Mouse (Mus musculus): ENCODE results near the gene Foxd3. TPM values are rescaled to one million over a fixed set of nuclear protein-coding genes. Genes with fewer than 3 reads are reported as not detected.

Gene Foxd3
- polyA plus RNA-seq, 1 experiment from 2014 or later: 0.85 TPM

DNA sequence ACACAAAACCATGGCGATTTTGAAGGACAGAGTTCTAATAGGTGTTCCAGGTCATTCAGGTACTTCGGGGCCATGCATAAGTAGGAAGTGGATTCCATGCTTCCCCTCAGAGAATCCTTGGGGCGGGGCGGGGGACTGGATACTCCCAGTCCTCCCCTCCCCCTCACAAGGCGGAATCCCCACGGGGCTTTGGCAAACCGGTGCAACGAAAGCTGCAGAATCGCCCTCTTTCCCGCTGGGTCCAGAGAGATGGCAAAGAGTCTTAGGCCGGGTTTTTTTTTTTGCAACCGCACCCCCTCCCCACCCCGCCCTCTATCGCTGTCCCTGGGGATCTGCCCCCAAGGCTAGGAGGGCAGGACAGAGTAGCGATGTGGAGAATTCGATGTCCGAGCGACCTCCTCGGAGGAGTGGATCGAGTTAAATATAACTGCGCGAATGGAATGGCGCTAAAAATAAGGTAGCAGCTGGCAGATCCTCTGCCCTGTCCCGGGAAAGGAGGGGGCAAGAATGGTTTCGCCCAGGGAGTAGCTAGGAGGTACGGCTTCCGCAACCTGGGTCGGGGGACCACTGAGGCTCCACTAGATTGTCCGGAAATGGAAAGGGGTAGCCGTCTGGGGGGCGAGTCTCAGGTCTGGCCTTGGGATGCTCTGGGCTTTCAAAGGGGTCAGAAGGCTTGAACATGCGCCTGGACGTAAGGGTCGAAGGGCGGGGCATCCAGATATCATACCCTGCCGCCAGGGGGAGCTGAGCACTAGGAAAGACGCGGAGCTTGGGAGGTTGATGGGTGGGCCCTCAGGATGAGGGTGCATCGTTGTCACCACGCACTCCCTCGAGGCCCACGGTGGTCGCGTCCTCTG lies 5.8 kb upstream of the Foxd3 start:
- Histone ChIP-seq H3K36me3 (no peaks in the 10 kb centered on the region), H3K9me3 (no peaks in the 10 kb centered on the region), H3K4me1 (replicated peaks) (peaks cover 7% of the 10 kb centered on the region; the same call in 1 of the 2 replicates), H3K9ac (replicated peaks) (no peak overlapping the region), H3K4me2 (peak overlapping the region; percentile 44; the same call in 1 of the 2 replicates), H3K27ac (no peak overlapping the region), H3K27me3 (peaks cover 95% of the 10 kb centered on the region), H3K4me3 (replicated peaks) (peak overlapping the region; percentile 24)
- no peak for ATAC-seq (ENCODE audit: insufficient number of reproducible peaks, insufficient read depth, low FRiP score, low TSS enrichment, low read depth)
- 3% methylated on average over 44 of the region's 44 CpGs for WGBS

DNA sequence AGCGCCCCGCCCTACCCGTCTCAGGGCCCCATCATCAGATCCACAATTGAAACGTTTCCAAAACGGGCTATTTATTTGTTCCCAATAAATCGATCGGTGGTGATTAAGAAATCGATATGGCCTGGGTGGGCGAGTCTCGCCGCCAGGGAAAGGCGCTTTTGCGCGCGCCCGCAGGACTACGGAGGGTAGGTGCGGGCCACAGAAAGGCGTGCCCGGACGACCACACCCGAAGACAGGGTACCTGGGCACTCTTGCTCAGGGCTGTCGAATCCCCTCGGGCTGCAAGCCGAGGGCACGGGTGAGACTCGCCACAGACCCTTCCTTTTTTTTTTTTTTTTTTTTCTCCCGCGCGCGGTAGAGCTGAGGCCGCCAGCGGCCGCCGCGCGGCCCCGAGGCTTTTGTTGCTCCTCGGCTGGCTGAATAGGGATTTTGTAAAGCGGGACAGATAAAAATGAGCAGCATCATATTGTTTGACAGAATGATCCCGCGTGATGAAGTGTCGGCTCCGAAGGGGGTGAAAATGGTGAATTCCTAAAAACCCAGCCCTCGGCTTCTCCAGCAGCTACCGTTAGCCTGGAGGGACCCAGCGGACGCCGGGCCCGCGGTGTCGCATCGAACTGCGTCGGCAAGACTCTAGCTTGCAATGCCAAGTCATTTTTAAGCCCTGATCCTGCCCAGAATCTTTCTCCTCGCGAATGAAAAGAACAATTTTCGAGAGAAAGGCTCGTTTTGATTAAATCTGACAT lies 5.0 kb upstream of the Foxd3 start:
- H3K9ac ChIP-seq (replicated peaks): no peak overlapping the region
- H3K4me2 ChIP-seq: peak overlapping the region; percentile 44
- H3K9me3 ChIP-seq: no peaks in the 10 kb centered on the region
- 0 out of 2 replicates have a peak, but pooled peaks have one; percentile 43 for ATAC-seq (ENCODE audit: insufficient number of reproducible peaks, insufficient read depth, low FRiP score, low TSS enrichment, low read depth)
- no peaks in the 10 kb centered on the region for H3K36me3 ChIP-seq
- peaks cover 97% of the 10 kb centered on the region for H3K27me3 ChIP-seq
- no peak overlapping the region for H3K27ac ChIP-seq
- peak overlapping the region; percentile 24 for H3K4me3 ChIP-seq (replicated peaks)
- peaks cover 11% of the 10 kb centered on the region; the same call in 1 of the 2 replicates for H3K4me1 ChIP-seq (replicated peaks)
- WGBS: 2% methylated on average over 59 of the region's 59 CpGs

DNA sequence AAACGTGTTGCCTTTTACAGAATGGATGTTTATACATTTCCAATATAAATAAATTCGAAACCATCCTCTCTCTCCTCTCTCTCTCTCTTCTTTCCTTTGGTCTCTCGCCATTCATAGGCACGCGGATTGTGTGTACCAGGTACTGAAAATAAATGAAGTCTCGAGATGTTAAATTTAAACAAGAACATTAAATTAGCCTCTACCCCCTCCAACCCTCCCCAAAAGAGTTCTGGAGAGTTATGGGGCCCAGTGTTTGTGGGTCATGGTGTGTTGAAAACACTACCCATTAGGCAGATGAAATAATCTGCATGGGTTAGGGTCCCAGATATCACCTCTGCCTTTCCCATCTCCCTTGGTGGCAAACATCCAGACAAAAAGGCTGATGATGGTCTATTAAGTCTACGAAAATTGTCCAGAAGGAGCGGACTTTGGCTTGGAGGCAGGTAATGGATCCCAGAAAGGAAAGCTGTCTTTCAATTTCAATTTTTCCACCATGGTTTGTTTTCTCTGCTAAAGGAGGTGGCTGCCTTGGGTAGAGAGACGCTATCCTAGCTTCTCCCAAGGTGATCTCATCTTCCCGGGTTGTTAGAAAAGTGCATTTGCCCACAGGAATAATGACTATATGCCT lies 4.2 kb upstream of the Foxd3 start:
- H3K4me1 ChIP-seq (replicated peaks): peaks cover 19% of the 10 kb centered on the region
- peaks cover 97% of the 10 kb centered on the region for H3K27me3 ChIP-seq
- H3K4me2 ChIP-seq: no peak overlapping the region
- no peaks in the 10 kb centered on the region for H3K36me3 ChIP-seq
- no peak overlapping the region for H3K4me3 ChIP-seq (replicated peaks)
- WGBS: 14% methylated on average over 10 of the region's 10 CpGs
- H3K27ac ChIP-seq: no peak overlapping the region
- H3K9me3 ChIP-seq: no peaks in the 10 kb centered on the region
- H3K9ac ChIP-seq (replicated peaks): no peak overlapping the region
- no peak for ATAC-seq (ENCODE audit: insufficient number of reproducible peaks, insufficient read depth, low FRiP score, low TSS enrichment, low read depth)

DNA sequence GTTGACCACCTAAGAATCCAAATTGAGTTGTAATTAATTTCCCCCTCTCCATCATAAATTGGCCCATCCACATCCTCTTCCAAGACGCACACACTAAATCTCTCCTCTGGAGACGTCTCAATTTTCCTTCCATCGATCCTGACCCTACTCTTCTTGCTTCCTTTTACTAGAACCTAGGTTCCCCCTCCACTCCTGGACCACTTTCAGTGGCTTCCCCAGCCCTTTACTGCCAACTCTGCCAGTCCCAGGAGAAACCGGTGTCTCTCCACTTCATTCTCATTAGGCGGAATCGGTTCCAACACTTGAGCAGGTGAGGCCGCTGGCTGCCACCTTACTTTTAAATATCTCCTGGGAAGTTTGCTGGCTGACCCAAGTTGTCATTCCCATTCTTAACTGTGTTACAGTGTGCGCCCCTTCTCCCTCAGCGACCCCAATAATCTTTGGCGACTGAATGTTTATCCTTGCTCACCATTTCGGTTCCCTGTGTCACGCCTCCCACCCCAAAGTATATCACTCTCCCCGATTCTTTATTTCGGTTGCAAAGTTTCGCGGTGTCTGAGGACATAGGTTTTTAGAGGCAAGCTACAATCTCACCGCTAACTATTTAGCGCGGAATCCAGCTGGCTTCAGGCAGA lies 3.4 kb upstream of the Foxd3 start:
- H3K4me1 ChIP-seq (replicated peaks): peaks cover 27% of the 10 kb centered on the region
- H3K9ac ChIP-seq (replicated peaks): no peak overlapping the region
- 3% methylated on average over 19 of the region's 19 CpGs for WGBS
- no peaks in the 10 kb centered on the region for H3K9me3 ChIP-seq
- peaks cover 98% of the 10 kb centered on the region for H3K27me3 ChIP-seq
- no peak for ATAC-seq (ENCODE audit: insufficient number of reproducible peaks, insufficient read depth, low FRiP score, low TSS enrichment, low read depth)
- no peak overlapping the region for H3K27ac ChIP-seq
- H3K4me3 ChIP-seq (replicated peaks): no peak overlapping the region
- H3K36me3 ChIP-seq: no peaks in the 10 kb centered on the region
- no peak overlapping the region for H3K4me2 ChIP-seq

DNA sequence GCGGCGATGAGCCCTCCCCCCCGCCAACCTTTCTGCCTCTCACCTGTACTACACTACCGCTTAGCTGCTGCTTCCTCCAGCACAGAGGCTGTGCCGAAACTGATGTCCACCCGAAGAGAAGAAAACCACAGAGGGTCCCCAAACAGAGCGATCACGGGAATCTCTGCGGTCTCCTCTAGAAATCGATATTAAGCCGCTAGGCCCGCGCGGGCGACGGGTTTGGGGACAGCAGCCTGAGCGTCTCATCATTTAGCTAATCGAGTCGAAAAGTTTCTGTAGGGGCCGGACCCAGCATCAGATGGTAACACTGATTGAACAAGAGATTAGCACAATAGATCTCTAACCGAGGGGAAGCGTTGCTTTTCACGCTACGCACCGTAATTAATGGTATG lies 2.9 kb upstream of the Foxd3 start:
- Histone ChIP-seq H3K36me3 (no peaks in the 10 kb centered on the region), H3K9ac (replicated peaks) (no peak overlapping the region), H3K27me3 (peaks cover 98% of the 10 kb centered on the region), H3K4me2 (no peak overlapping the region), H3K4me1 (replicated peaks) (peaks cover 30% of the 10 kb centered on the region), H3K9me3 (no peaks in the 10 kb centered on the region), H3K27ac (no peak overlapping the region), H3K4me3 (replicated peaks) (no peak overlapping the region)
- 2% methylated on average over 25 of the region's 25 CpGs for WGBS
- no peak for ATAC-seq (ENCODE audit: insufficient number of reproducible peaks, insufficient read depth, low FRiP score, low TSS enrichment, low read depth)

DNA sequence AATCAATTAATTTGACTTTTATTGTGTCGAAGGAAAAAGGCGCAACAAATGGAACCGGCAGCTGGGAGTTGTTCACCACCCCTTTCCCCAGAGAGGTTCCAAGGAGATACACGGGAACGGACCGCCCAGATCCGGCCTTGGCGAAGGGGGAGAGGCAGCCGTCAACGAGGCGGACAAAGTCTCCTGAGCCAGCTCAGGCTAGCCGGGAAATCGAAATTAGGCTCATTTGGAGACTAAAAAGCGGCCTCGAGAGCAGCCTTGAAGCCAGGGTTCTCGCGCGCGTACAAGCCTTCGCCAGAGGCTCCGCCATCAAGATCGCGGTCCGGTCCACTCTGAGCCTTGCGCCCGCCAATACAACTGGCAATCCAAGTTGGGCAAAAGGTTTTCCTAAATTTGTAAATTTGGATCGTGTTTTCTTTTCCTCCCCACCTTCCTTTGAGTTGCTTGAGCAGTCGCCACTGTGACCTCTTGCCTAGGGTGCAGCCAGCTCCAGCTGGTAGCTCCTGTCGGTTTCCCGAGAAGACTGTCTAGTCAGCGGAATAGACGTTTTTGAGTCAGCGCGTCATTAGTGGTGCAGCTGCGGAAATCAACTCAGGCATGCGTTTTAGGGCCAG lies 2.4 kb upstream of the Foxd3 start:
- Histone ChIP-seq H3K4me3 (replicated peaks) (no peak overlapping the region), H3K27me3 (peaks cover 94% of the 10 kb centered on the region), H3K27ac (no peak overlapping the region), H3K9ac (replicated peaks) (no peak overlapping the region), H3K36me3 (no peaks in the 10 kb centered on the region), H3K4me2 (no peak overlapping the region), H3K4me1 (replicated peaks) (peaks cover 30% of the 10 kb centered on the region), H3K9me3 (no peaks in the 10 kb centered on the region)
- no peak for ATAC-seq (ENCODE audit: insufficient number of reproducible peaks, insufficient read depth, low FRiP score, low TSS enrichment, low read depth)
- under 1% methylated on average over 36 of the region's 36 CpGs for WGBS

DNA sequence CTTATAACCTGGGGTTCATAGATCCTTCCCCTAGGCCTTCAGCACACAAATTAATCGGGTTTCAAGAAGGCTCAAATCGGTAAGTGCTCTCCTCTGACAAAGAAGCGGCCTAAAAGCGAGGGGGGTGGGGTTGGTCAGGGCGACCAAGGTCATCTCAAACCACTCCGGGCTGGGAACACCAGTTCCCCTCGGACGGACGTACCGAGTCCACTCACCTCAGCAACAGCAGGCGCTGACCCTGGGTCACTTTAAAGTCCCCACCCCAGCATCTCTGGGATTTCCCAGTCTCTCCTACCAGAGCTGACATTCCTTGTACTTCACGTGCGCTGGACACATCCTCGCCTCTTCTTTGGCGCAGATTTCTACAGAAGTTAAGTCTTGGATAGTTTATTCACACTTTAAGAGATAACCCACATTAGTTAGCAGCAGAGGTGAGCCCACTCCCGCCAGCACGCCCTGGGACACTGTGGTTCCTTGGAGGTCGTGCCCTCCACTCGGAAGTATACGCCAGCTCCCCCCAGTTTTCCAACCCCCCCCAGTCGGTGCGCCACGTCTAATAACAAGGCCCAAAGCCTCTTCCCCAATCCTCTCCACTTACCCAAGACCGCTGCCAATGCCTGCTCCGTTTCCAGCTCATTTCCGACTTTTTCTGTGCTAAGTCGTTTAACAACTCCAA lies 1.3 kb upstream of the Foxd3 start:
- Histone ChIP-seq H3K4me3 (replicated peaks) (no peak overlapping the region), H3K9me3 (no peaks in the 10 kb centered on the region), H3K27me3 (peaks cover 92% of the 10 kb centered on the region), H3K4me2 (no peak overlapping the region), H3K27ac (no peak overlapping the region), H3K36me3 (no peaks in the 10 kb centered on the region), H3K4me1 (replicated peaks) (peaks cover 30% of the 10 kb centered on the region), H3K9ac (replicated peaks) (no peak overlapping the region)
- no peak for ATAC-seq (ENCODE audit: insufficient number of reproducible peaks, insufficient read depth, low FRiP score, low TSS enrichment, low read depth)
- WGBS: under 1% methylated on average over 27 of the region's 27 CpGs

DNA sequence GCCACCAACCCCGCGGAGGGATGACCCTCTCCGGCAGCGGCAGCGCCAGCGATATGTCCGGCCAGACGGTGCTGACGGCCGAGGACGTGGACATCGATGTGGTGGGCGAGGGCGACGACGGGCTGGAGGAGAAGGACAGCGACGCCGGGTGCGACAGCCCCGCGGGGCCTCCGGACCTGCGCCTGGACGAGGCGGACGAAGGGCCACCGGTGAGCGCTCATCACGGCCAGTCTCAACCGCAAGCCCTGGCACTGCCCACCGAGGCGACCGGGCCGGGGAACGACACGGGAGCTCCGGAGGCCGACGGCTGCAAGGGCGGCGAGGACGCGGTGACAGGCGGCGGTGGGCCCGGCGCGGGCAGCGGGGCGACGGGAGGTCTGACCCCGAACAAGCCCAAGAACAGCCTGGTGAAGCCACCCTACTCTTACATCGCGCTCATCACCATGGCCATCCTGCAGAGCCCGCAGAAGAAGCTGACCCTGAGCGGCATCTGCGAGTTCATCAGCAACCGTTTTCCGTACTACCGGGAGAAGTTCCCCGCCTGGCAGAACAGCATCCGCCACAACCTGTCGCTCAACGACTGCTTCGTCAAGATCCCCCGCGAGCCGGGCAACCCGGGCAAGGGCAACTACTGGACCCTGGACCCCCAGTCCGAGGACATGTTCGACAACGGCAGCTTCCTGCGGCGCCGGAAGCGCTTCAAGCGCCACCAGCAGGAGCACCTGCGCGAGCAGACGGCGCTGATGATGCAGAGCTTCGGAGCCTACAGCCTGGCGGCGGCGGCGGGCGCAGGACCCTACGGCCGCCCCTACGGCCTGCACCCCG lies 718 bp downstream of the Foxd3 start:
- WGBS: under 1% methylated on average over 92 of the region's 92 CpGs
- H3K4me2 ChIP-seq: peak overlapping the region; percentile 51
- no peak for ATAC-seq (ENCODE audit: insufficient number of reproducible peaks, insufficient read depth, low FRiP score, low TSS enrichment, low read depth)
- H3K9ac ChIP-seq (replicated peaks): 0 out of 2 replicates have a peak overlapping the region, but pooled peaks have one; percentile 27
- peaks cover 32% of the 10 kb centered on the region for H3K4me1 ChIP-seq (replicated peaks)
- H3K4me3 ChIP-seq (replicated peaks): peak overlapping the region; percentile 38
- no peaks in the 10 kb centered on the region for H3K36me3 ChIP-seq
- H3K27ac ChIP-seq: no peak overlapping the region
- peaks cover 93% of the 10 kb centered on the region for H3K27me3 ChIP-seq
- no peaks in the 10 kb centered on the region for H3K9me3 ChIP-seq

DNA sequence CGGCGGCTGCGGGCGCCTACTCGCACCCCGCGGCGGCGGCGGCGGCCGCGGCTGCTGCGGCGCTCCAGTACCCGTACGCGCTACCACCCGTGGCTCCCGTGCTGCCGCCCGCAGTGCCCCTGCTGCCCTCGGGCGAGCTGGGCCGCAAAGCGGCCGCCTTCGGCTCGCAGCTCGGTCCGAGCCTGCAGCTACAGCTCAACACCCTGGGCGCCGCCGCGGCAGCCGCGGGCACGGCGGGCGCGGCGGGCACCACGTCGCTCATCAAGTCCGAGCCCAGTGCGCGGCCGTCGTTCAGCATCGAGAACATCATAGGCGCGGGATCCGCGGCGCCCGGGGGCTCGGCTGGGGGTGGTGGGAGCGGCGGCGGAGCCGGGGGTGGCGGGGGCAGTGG lies 1.3 kb downstream of the Foxd3 start:
- Histone ChIP-seq H3K4me2 (peak overlapping the region; percentile 51), H3K27ac (no peak overlapping the region), H3K9ac (replicated peaks) (0 out of 2 replicates have a peak overlapping the region, but pooled peaks have one; percentile 27), H3K4me1 (replicated peaks) (peaks cover 32% of the 10 kb centered on the region), H3K36me3 (no peaks in the 10 kb centered on the region), H3K27me3 (peaks cover 92% of the 10 kb centered on the region), H3K4me3 (replicated peaks) (peak overlapping the region; percentile 38), H3K9me3 (no peaks in the 10 kb centered on the region)
- WGBS: under 1% methylated on average over 61 of the region's 62 CpGs
- no peak for ATAC-seq (ENCODE audit: insufficient number of reproducible peaks, insufficient read depth, low FRiP score, low TSS enrichment, low read depth)
